Mouse (Mus musculus) neural tube, embryonic 10.5 days (tissue): ENCODE results near the gene Gjb2.

ENCODE experiments used
- DNase-seq: peaks from one replicate; pipeline ENCODE4 v3.0.0-alpha.2; 2017; ENCODE audit warnings: low spot score; ENCODE audit errors: extremely low spot score

Gene Gjb2

GRCm38 (mm10) chr14:57104106-57105023 is at the start of gene Gjb2:
Gene Gjb2 (minus strand): TSS chr14:57104702.
- peak; percentile 64 for DNase-seq

- no peak for DNase-seq
Observed at GRCm38 (mm10) chr14:57145741-57146140, 41.2 kb upstream of the Gjb2 start.

DNA sequence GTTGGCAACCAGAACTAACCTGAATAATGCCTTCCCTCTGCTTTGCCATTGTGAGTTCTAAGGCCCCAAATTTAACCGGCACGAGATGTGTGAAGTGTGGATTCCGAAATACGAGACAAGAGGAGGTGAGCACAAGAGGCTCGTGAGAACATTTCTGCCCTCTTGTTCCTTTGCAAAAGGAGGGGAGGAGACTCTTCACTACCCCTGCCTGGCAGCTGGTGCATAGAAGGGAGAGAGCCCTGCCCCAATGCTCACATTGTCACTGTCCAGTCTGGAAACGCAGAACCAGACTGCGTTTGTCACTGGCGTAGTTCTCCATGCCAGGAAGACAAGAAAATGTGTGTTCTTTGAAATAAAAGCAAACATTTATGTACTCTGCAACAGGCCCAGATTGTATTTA is 30.8 kb upstream of the Gjb2 start:
- DNase-seq: no peak

DNA sequence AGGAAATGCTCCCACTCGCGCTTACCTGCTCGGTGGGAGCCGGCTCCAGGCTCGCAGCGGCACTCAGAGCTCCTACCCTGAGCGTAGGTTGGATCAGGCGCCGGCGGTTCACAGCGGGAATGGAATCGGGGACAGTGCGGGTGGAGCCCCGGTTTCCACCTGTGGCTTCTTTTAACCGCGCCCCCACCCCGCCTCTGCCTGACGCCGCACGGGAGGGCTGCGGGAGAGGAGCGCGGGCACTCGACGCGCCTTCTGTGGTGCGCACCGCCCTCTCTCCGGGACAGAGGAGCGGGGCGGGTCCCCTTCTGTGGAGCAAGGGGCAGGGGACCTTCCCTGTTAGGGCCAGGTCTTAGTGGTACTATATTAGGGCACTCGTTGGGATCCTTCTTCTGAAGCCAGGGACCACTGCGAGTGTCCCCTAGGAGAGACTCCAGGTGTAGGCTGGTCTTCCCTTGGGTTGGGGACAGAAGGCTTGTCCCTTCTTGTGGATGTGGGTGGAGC is 28.7 kb upstream of the Gjb2 start, which contains the start of gene Gjb6:
TSS of gene Gjb6 (minus strand) at position 451 of the 501 bp plus-strand sequence.
- peak; percentile 24 for DNase-seq

GRCm38 (mm10) chr14:57127383-57127782 is 22.9 kb upstream of the Gjb2 start:
- DNase-seq: no peak

- no peak for DNase-seq
Observed at GRCm38 (mm10) chr14:57122295-57122694, 17.8 kb upstream of the Gjb2 start.

DNA sequence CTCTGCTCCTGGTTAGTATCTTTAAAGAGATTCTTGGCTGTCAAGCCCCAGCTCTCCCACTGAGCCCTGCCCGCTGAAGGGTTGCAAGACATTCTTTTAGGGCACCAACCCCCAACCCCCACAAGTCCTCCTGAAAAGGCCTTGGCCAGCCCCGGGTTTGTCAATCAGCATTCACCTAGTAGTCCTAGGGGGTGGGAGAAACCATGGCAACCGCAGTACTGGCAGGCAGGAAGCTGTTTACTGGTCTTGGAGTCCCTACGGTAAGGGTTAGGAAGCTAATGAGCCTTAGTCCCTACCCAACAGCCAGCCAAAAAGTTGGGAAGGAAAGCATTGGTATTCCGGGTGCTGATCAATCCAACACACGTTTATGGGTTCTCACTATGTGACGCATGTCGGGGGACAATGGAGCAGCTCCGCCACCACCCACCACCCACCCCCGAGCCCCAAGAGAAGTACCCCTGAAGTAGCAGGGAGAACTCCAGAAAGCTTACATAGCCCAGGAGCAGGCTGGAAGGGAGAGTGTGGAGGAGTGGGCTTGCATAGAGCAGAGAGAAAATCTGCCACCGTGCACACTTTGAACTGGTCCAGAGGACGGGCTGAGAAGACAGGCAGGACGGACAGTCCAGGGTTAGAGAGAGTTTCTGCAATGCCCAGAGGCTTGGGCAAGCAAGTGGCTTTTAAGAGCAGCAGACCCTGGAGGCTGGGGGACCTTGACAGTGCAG is 11.5 kb upstream of the Gjb2 start, which contains the start of gene Gm4491:
TSS of gene Gm4491 (minus strand) at position 61 of the 722 bp plus-strand sequence.
- DNase-seq: peak; percentile 47

DNA sequence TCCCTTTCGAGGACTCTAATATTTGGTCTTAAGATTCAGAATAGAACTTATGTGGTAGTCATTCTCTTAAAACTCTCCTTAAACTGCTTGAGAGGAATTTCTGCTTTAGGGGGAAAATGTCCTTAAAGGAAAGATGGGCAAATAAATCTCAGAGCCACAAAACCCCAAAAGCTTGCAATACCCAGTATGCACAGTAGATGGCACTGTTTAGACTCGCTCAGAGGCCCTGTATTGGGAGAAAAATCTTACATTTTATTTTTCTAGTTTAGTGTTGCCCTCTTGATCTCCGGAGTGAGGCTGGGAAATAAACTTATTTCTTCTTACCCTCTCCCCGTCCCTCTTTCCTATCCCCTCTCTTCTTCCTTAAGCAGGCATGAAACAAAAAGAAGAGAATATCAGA is 4.7 kb upstream of the Gjb2 start:
- peak; percentile 60 for DNase-seq

- DNase-seq: no peak
Observed at GRCm38 (mm10) chr14:57107916-57108315, 3.4 kb upstream of the Gjb2 start.

DNA sequence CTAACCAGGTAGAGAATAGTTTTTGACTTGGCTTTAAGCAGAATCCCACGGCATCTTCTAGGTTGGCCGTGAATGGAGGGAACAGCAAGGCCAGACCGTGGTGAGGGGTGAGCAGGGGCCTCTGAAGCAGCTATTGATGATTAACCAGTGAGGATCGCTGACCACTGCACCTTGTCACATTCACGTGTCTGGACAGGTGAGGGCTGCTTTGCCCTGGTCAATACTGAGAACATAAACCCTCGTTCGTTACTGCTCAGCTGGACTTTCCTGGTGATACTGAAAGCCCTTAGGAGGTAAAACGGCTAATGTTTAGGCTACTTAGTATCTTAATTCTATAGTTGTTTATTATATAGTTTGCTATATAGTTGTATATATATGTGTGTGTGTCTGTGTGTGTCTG is 2.6 kb upstream of the Gjb2 start:
- no peak for DNase-seq

DNA sequence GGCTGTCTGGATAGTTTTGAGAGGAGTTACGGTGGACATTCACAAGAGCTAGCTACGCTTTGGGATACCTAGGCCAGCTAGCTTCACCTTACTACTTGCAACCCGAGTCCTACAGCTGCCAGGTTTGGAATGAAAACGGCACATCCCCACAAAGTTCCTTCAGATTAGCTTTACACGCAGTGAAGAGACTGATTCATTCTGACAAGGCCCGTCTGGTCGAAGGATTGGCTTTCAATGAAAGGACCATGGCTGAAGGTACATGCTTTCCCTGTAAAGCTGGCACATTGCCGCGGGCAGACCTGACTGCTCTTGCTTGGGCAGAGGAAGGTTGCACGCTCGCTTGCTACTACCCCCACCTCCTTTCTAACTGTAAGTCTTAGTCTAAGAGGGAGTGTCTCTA is 1.2 kb upstream of the Gjb2 start:
- no peak for DNase-seq

- peak; percentile 44 for DNase-seq
Observed at GRCm38 (mm10) chr14:57105111-57105510, 609 bp upstream of the Gjb2 start.

- DNase-seq: peak; percentile 32
Observed at GRCm38 (mm10) chr14:57103711-57104105, 794 bp downstream of the Gjb2 start.

- DNase-seq: no peak
Observed at GRCm38 (mm10) chr14:57103121-57103520, 1.4 kb downstream of the Gjb2 start.

- no peak for DNase-seq
Observed at GRCm38 (mm10) chr14:57101623-57102022, 2.9 kb downstream of the Gjb2 start.

DNA sequence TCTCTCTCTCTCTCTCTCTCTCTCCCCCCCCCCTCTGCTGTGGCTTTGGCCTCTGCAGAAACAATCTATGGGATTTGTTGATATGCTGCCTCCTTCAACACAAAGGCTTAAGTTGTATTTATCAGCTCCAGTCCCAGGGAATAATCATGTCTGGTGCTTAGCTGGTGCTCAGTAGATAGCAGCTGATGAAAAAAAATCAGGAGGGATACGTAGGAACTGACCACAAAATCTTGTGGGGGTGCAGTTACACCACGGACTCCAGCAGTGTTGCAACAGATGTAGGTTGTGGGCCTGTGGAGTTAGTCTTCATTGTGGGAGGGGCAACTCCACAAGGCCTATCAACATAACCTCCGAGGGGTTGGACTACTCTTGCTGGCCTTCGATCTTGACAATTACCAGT is 8.6 kb downstream of the Gjb2 start:
- DNase-seq: no peak

DNA sequence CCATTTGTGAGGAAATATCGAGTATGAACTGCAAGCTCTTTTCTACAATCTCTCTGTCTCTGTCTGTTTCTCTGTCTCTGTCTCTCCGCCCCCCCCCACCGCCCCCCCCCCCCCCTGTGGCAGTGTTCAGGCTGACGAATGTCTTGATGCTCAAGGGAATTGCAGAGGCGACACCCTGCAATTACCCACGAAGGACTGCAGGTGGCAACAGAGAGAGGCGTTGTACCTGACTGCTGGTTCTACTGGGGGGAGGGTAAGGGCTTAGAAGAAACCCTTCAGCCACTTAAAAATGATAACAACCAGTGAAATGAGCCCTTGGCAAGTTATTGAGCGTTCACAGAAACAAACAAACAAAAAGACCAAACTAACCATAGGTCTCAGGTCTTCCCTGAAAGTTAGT is 11.5 kb downstream of the Gjb2 start:
- DNase-seq: no peak

DNA sequence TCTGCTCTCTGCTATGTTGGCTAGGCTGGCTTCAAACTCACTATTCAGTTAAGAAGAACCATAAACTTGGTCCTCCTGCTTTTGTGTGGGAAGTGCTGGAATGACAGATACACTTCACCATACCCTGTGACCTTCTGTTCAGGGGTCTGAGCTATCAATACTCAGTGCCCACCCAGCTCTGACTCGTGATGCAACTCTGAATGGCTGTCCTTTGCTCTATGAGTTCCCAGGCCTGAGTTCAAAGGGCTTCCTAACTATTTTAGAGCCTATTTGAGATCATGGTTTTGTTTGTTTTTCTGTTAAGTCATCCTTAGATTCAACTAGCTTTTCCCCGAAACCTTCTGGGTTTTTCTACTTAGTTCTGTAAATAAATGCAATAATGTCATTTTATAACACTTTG is 14.5 kb downstream of the Gjb2 start:
- DNase-seq: no peak

- no peak for DNase-seq
Observed at GRCm38 (mm10) chr14:57089107-57089506, 15.4 kb downstream of the Gjb2 start.

GRCm38 (mm10) chr14:57084180-57084668 is 20.3 kb downstream of the Gjb2 start:
- no peak for DNase-seq

DNA sequence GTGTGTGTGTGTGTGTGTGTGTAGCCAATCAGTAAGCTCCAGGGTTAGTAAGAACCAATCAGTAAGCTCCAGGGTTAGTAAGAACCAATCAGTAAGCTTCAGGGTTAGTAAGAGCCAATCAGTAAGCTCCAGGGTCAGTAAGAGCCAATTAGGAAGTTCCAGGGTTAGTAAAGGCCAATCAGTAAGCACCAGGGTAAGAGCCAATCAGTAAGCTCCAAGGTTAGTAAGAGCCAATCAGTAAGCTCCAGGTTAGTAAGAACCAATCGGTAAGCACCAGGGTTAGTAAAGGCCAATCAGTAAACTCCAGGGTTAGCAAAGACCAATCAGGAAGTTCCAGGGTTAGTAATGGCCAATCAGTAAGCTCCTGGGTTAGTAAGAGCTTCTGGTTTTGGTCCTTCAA is 21.6 kb downstream of the Gjb2 start:
- no peak for DNase-seq

GRCm38 (mm10) chr14:57075537-57075936 is 29.0 kb downstream of the Gjb2 start:
- DNase-seq: no peak
